Mouse (Mus musculus): Measurements from ENCODE around the gene Ehmt1. TPM values are rescaled to one million over a fixed set of nuclear protein-coding genes. Genes with fewer than 3 reads are reported as not detected.

Gene Ehmt1
- polyA plus RNA-seq, 1 experiment = 14.8 TPM

DNA sequence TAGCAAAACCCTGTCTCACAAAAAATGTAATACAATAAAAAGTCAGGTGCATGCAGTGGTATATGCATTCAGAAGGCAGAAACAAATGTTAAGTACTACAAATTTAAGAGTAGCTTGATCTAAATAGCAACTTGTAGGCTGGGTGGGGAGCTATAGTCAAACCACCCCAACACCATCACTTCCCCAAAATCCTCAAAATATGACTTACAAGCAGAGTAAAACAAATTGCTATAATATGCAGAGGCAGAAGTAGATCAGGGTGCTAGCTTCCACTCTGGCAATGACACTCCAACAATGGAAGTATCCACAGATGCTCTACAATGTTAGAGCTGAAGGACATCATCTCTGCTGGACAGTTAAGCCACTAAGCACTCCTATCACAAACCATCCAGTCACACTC lies 6.8 kb downstream of the Ehmt1 start:
- H3K4me3 ChIP-seq = no peak overlapping the region
- peaks cover 99% of the 10 kb centered on the region for H3K79me2 ChIP-seq (ENCODE audit: control insufficient read depth, insufficient read depth)
- no peaks in the 10 kb centered on the region for H3K27me3 ChIP-seq (ENCODE audit: control insufficient read depth, insufficient read depth, insufficient read length)
- TF ChIP-seq POLR2AphosphoS2 (IDR thresholded peaks at IDR 0.05; ENCODE audit: insufficient read length, low read depth) (no peak), MYOD1 (IDR thresholded peaks at IDR 0.05; ENCODE audit: control insufficient read depth in 1 of 3, insufficient read length in 2 of 3, low read depth in 2 of 3) (no peak), SRF (IDR thresholded peaks at IDR 0.05; ENCODE audit: control insufficient read depth, insufficient read length, low read depth) (no peak), POLR2A (IDR thresholded peaks at IDR 0.05; ENCODE audit: insufficient read length, low read depth) (no peak), MAX (IDR thresholded peaks at IDR 0.05; ENCODE audit: low read depth) (no peak), REST (IDR thresholded peaks at IDR 0.05; ENCODE audit: insufficient read depth, insufficient read length) (no peak), CEBPB (IDR thresholded peaks at IDR 0.05; ENCODE audit: insufficient read depth, poor library complexity, severe bottlenecking) (no peak), MYOG (IDR thresholded peaks at IDR 0.05; ENCODE audit: control insufficient read depth in 1 of 3, insufficient read depth in 1 of 3, insufficient read length in 2 of 3, low read depth in 2 of 3) (no peak), TCF12 (IDR thresholded peaks at IDR 0.05; ENCODE audit: insufficient read depth, poor library complexity, severe bottlenecking) (no peak), E2F4 (IDR thresholded peaks at IDR 0.05; ENCODE audit: insufficient read depth) (no peak), TCF3 (IDR thresholded peaks at IDR 0.05; ENCODE audit: insufficient read length, low read depth) (no peak), USF1 (IDR thresholded peaks at IDR 0.05; ENCODE audit: low read depth) (no peak)
- H3K36me3 ChIP-seq (ENCODE audit: control insufficient read depth, insufficient read depth) = peaks cover 7% of the 10 kb centered on the region
- no peak overlapping the region for H3K4me2 ChIP-seq (ENCODE audit: low read depth)
- no peak overlapping the region for H3ac ChIP-seq (ENCODE audit: control insufficient read depth, insufficient read length)

- H3K36me3 ChIP-seq (ENCODE audit: control insufficient read depth, insufficient read depth) = peaks cover 7% of the 10 kb centered on the region
- H3K4me2 ChIP-seq (ENCODE audit: low read depth) = no peak overlapping the region
- H3ac ChIP-seq (ENCODE audit: control insufficient read depth, insufficient read length) = no peak overlapping the region
- TF ChIP-seq MAX (IDR thresholded peaks at IDR 0.05; ENCODE audit: low read depth) = no peak
- TF ChIP-seq REST (IDR thresholded peaks at IDR 0.05; ENCODE audit: insufficient read depth, insufficient read length) = no peak
- no peak for TF ChIP-seq POLR2A (IDR thresholded peaks at IDR 0.05; ENCODE audit: insufficient read length, low read depth)
- no peak for TF ChIP-seq POLR2AphosphoS2 (IDR thresholded peaks at IDR 0.05; ENCODE audit: insufficient read length, low read depth)
- no peak for TF ChIP-seq MYOD1 (IDR thresholded peaks at IDR 0.05; ENCODE audit: control insufficient read depth in 1 of 3, insufficient read length in 2 of 3, low read depth in 2 of 3)
- no peak for TF ChIP-seq TCF3 (IDR thresholded peaks at IDR 0.05; ENCODE audit: insufficient read length, low read depth)
- no peak for TF ChIP-seq TCF12 (IDR thresholded peaks at IDR 0.05; ENCODE audit: insufficient read depth, poor library complexity, severe bottlenecking)
- TF ChIP-seq CEBPB (IDR thresholded peaks at IDR 0.05; ENCODE audit: insufficient read depth, poor library complexity, severe bottlenecking) = no peak
- no peak for TF ChIP-seq MYOG (IDR thresholded peaks at IDR 0.05; ENCODE audit: control insufficient read depth in 1 of 3, insufficient read depth in 1 of 3, insufficient read length in 2 of 3, low read depth in 2 of 3)
- TF ChIP-seq USF1 (IDR thresholded peaks at IDR 0.05; ENCODE audit: low read depth) = no peak
- no peaks in the 10 kb centered on the region for H3K27me3 ChIP-seq (ENCODE audit: control insufficient read depth, insufficient read depth, insufficient read length)
- H3K79me2 ChIP-seq (ENCODE audit: control insufficient read depth, insufficient read depth) = peaks cover 99% of the 10 kb centered on the region
- H3K4me3 ChIP-seq = no peak overlapping the region
Measured at GRCm38 (mm10) chr2:24912189-24912588, 7.2 kb downstream of the Ehmt1 start.

DNA sequence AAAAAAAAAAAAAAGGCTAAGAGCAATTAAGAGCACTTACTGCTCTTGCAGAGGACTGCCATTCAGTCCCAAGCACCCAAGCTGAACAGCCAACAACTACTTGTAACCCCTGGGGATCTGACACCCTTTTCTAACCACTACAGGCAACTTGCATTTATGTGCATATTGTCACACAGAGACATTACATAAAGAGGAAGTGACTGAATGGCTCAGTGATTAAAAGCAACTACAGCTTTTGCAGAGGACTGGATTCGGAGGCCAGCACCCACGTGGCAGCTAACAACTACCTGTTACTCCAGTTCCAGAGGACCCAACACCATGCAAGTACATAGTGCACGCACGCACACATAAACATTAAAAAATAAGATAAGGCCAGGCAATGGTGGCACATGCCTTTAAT lies 8.9 kb downstream of the Ehmt1 start:
- Histone ChIP-seq H3K4me2 (ENCODE audit: low read depth) (no peak overlapping the region), H3K79me2 (ENCODE audit: control insufficient read depth, insufficient read depth) (peaks cover 99% of the 10 kb centered on the region), H3ac (ENCODE audit: control insufficient read depth, insufficient read length) (no peak overlapping the region), H3K4me3 (no peak overlapping the region), H3K36me3 (ENCODE audit: control insufficient read depth, insufficient read depth) (peaks cover 7% of the 10 kb centered on the region), H3K27me3 (ENCODE audit: control insufficient read depth, insufficient read depth, insufficient read length) (no peaks in the 10 kb centered on the region)
- TF ChIP-seq MYOD1 (IDR thresholded peaks at IDR 0.05; ENCODE audit: control insufficient read depth in 1 of 3, insufficient read length in 2 of 3, low read depth in 2 of 3) (no peak), TCF12 (IDR thresholded peaks at IDR 0.05; ENCODE audit: insufficient read depth, poor library complexity, severe bottlenecking) (no peak), POLR2AphosphoS2 (IDR thresholded peaks at IDR 0.05; ENCODE audit: insufficient read length, low read depth) (no peak), POLR2A (IDR thresholded peaks at IDR 0.05; ENCODE audit: insufficient read length, low read depth) (no peak), CEBPB (IDR thresholded peaks at IDR 0.05; ENCODE audit: insufficient read depth, poor library complexity, severe bottlenecking) (no peak), MAX (IDR thresholded peaks at IDR 0.05; ENCODE audit: low read depth) (no peak), TCF3 (IDR thresholded peaks at IDR 0.05; ENCODE audit: insufficient read length, low read depth) (no peak), E2F4 (IDR thresholded peaks at IDR 0.05; ENCODE audit: insufficient read depth) (no peak)

- peak overlapping the region; percentile 31 for H3K4me2 ChIP-seq (ENCODE audit: low read depth)
- no peak for TF ChIP-seq REST (IDR thresholded peaks at IDR 0.05; ENCODE audit: insufficient read depth, insufficient read length)
- no peak for TF ChIP-seq E2F4 (IDR thresholded peaks at IDR 0.05; ENCODE audit: insufficient read depth)
- no peak for TF ChIP-seq USF1 (IDR thresholded peaks at IDR 0.05; ENCODE audit: low read depth)
- no peak for TF ChIP-seq SRF (IDR thresholded peaks at IDR 0.05; ENCODE audit: control insufficient read depth, insufficient read length, low read depth)
- no peak for TF ChIP-seq CEBPB (IDR thresholded peaks at IDR 0.05; ENCODE audit: insufficient read depth, poor library complexity, severe bottlenecking)
- TF ChIP-seq MAX (IDR thresholded peaks at IDR 0.05; ENCODE audit: low read depth) = no peak
- TF ChIP-seq POLR2AphosphoS2 (IDR thresholded peaks at IDR 0.05; ENCODE audit: insufficient read length, low read depth) = no peak
- TF ChIP-seq MYOD1 (IDR thresholded peaks at IDR 0.05; ENCODE audit: control insufficient read depth in 1 of 3, insufficient read length in 2 of 3, low read depth in 2 of 3) = no peak
- TF ChIP-seq TCF3 (IDR thresholded peaks at IDR 0.05; ENCODE audit: insufficient read length, low read depth) = no peak
- no peak for TF ChIP-seq MYOG (IDR thresholded peaks at IDR 0.05; ENCODE audit: control insufficient read depth in 1 of 3, insufficient read depth in 1 of 3, insufficient read length in 2 of 3, low read depth in 2 of 3)
- TF ChIP-seq POLR2A (IDR thresholded peaks at IDR 0.05; ENCODE audit: insufficient read length, low read depth) = no peak
- TF ChIP-seq TCF12 (IDR thresholded peaks at IDR 0.05; ENCODE audit: insufficient read depth, poor library complexity, severe bottlenecking) = no peak
Measured at GRCm38 (mm10) chr2:24905653-24906155, 13.7 kb downstream of the Ehmt1 start.

More at GRCm38 (mm10) chr2:24905653-24906155, 13.7 kb downstream of the Ehmt1 start:
- Histone ChIP-seq H3ac (ENCODE audit: control insufficient read depth, insufficient read length) (no peak overlapping the region), H3K79me2 (ENCODE audit: control insufficient read depth, insufficient read depth) (peaks cover 100% of the 10 kb centered on the region), H3K27me3 (ENCODE audit: control insufficient read depth, insufficient read depth, insufficient read length) (no peaks in the 10 kb centered on the region), H3K4me3 (no peak overlapping the region), H3K36me3 (ENCODE audit: control insufficient read depth, insufficient read depth) (no peaks in the 10 kb centered on the region)

Data from myocyte (in vitro differentiated cells).